Mouse (Mus musculus): ENCODE results near the gene Cttn.

DNA sequence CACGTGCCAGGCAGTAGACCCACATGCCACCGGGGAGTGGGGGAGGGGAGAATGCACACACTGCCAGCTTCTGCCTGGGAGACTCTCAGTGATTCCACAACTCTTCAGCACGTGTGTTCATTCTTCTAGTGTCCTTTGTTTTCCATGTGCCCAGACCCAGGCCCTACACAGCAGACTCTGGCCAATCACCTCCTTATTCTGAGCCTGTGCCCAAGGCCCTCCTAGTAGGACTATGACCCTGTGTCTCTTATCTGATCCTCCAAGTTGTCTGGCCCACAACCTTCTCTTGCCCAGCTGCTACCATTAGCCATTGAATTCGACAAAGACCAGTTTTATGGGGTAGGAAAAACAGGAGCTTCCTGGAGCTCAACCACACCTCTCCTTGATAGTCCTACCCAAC is 68.3 kb downstream of the Cttn start:
- TF ChIP-seq GATA1 (IDR thresholded peaks at IDR 0.05; ENCODE audit: borderline replicate concordance, low read length) = no peak
- TF ChIP-seq FLI1 (IDR thresholded peaks at IDR 0.05; ENCODE audit: low read length) = no peak
